Mouse (Mus musculus): Measurements from ENCODE around the gene Srprb. TPM values are rescaled to one million over a fixed set of nuclear protein-coding genes. Genes with fewer than 3 reads are reported as not detected.

The Srprb gene
- total RNA-seq, 2 experiments from 2014 or later, result 16.6 TPM

- DNase-seq, result no peak
These were observed 55.7 kb downstream of the Srprb start for GRCm38 (mm10) chr9:103146257-103146656.

DNA sequence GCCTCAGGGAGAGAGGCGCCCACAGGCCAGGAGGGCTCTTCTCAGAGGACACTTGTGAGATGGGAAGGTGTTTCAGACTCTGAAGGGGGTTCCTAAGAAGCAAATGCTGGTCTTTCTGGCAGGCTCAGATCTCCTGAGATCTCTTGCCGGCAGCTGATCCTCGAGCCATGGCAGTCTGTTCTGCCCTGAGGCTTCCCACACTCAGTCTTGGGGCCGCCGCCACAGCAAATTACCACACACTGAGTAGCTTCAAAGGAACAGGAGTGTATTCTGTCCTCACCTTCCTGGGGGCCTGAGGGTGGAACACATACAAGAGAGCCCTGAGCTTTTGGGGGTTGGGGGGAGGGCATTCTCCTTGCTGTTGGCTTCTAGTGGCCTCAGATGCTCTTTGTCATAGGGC lies 56.6 kb downstream of the Srprb start:
- no peak for DNase-seq

DNA sequence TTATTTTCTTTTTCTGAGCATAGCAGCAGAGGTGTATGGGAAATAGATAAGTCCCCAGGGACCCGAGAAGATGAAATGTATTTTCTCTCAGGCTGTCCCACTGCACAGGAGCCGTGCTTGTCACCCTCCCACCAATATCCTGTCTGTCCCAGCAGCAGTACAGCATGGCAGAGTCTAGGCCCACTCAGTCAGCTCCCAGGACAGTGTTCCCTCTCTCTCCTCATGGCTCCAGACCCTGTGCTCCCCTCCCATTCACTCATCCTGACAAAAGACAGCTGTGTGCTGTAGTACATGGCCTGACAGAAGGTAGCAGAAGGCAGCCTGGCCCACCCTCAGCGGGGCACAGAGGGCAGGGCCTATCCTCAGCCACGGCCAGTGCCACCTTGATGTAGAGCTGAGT lies 58.1 kb downstream of the Srprb start:
- no peak for DNase-seq

DNA sequence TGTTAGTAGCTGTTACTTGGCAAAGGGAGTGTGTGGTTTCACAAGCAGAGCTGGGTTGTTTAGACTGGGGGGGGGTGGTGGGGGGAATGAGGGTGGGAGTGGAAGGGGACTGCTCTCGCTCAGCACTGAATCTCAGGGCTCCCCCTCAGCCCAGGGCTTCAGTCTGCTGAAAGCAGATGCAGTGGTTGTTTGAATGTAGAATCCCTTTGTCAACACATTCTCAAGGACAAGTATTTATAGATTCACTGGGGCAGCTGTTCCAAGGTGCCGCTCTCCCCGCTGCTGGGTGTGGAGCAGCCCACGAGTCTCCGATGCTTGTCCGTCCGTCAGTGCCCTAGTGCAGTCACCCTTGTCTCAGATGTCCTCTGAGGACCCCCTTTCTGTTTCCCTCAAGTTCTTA lies 60.7 kb downstream of the Srprb start:
- DNase-seq, result no peak

GRCm38 (mm10) chr9:103140384-103140783 lies 61.6 kb downstream of the Srprb start:
- no peak for DNase-seq

DNA sequence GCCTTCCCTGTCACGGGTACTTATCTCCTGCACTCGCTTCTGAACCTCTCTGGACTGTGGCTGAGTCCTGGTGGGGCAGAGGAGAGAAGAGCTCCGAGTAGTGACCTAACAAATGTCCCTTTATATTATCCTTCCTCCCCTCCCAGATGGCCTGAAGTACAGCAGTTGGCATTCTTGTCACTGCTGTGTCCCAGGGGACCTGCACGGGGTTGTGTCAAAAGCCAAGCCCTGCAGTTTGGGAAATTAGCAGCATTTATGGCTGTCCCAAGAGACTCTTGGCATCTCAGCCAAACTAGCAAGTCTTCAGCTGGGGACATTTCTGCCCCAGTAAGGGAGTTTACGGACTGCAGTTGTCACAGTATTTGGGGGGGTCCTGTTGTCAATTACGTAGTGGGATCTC lies 62.5 kb downstream of the Srprb start:
- no peak for DNase-seq

Other genes starting within 250 kb of the Srprb start
- under 1 TPM; 0.77 to 0.80 TPM for gene Slco2a1, start 213.4 kb downstream of the Srprb start, total RNA-seq (2021)
- under 1 TPM; 0.61 to 0.72 TPM for gene Rab6b, start 90.3 kb downstream of the Srprb start, total RNA-seq (2021)
- gene Gm20425, start 28.2 kb upstream of the Srprb start, total RNA-seq (2021), result 1 to 10 TPM in 1 of 2 experiments, not detected in 1; 5.6 TPM
- 10 to 100 TPM in 1 of 2 experiments, 1 to 10 TPM in 1; 7.9 to 32.4 TPM for gene Trf, start 28.3 kb upstream of the Srprb start, total RNA-seq (2021)
- gene 1300017J02Rik, start 102.9 kb upstream of the Srprb start, total RNA-seq (2021), result not detected
- gene Topbp1, start 103.1 kb upstream of the Srprb start, total RNA-seq (2021), result 1 to 10 TPM; 5.3 to 8.3 TPM
- gene Cdv3, start 163.7 kb upstream of the Srprb start, total RNA-seq (2021), result 100 to 1,000 TPM; 144 to 162 TPM